Mouse (Mus musculus) neural tube, embryonic 12.5 days (tissue): ENCODE measurements at regions not wholly inside any gene's neighbourhood (a gene's known extent, or its start where the extent isn't known, plus 50 kb on each side); places are given as distances from the start of the nearest gene placed in this dataset.

Experiments used
- ATAC-seq: fragments of 200-750 bp; cut with Nextera tagmentation; 2 replicates; pipeline ENCODE4 v1.8.0; 2017; ENCODE audit warnings: low read depth, mild to moderate bottlenecking, moderate TSS enrichment, moderate library complexity; ENCODE audit not compliant: low FRiP score
- H3K27ac ChIP-seq: fragments of 300-500 bp; sonication (generic); 2 replicates; pipeline ENCODE4 v1.5.1; 2016
- H3K27me3 ChIP-seq: fragments of 300-500 bp; sonication (generic); replicated peaks from 2 replicates; pipeline ENCODE4 v1.6.1; 2016; ENCODE audit warnings: mild to moderate bottlenecking
- H3K36me3 ChIP-seq: fragments of 300-500 bp; sonication (generic); 2 replicates; pipeline ENCODE4 v1.6.1; 2016; ENCODE audit warnings: mild to moderate bottlenecking
- H3K4me1 ChIP-seq: fragments of 300-500 bp; sonication (generic); 2 replicates; pipeline ENCODE4 v1.6.1; 2016
- H3K4me2 ChIP-seq: fragments of 300-500 bp; sonication (generic); replicated peaks from 2 replicates; pipeline ENCODE4 v1.6.1; 2016; ENCODE audit warnings: mild to moderate bottlenecking
- H3K4me3 ChIP-seq: fragments of 300-500 bp; sonication (generic); 2 replicates; pipeline ENCODE4 v1.5.1; 2016
- H3K9ac ChIP-seq: fragments of 300-500 bp; sonication (generic); 2 replicates; pipeline ENCODE4 v1.6.1; 2016; ENCODE audit warnings: mild to moderate bottlenecking
- H3K9me3 ChIP-seq: fragments of 300-500 bp; sonication (generic); 2 replicates; pipeline ENCODE4 v1.6.1; 2016; ENCODE audit warnings: mild to moderate bottlenecking
- WGBS: fragments of 180-500 bp; shearing (Covaris S2); methylation state at CpG from one replicate; pipeline ENCODE4 v1.1.7; 2016; 5-methylcytosine and 5-hydroxymethylcytosine counted together

DNA sequence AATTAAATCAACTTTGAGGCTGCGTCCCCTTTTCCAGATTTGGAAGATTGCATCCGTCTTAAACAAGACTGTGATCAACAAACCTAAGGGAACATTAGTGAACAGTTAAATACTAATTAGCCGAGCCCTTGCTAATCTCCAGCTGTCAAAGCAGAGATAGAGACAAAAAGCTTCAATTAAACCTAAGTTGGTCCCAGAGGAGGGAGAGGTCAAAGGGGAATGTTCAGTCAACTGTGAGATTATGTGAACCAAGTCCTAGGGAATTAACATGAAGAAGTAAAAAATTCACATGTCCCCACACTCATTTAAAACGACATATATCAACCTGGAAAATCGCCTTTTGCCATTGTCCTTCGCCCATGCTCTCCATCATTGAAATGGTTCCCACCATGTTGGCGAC is 59.7 kb upstream of the Tbx20 start:
- H3K4me3 ChIP-seq = no peak overlapping the region

DNA sequence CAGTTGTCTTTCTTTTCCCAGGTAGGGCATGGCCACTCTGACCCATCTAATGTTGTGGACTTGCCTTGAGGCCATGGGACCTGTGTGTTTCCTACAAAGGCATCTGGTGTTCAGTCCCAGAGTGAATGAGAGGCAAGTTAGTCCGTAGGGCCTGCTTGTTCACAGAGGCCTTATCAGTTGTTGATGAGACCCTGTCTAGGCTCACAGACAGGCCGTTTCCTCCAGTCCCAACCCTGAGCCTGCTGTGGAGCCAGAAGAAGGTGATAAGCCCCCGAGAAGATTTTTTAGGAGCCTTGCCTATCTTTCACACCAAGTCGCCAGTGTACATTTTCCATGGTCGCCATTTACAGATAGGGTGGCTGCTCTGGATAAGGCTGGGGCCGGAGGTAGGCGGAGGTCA is 74.1 kb upstream of the Tbx20 start:
- no peaks in the 10 kb centered on the region for H3K36me3 ChIP-seq
- no peak overlapping the region for H3K4me2 ChIP-seq
- H3K4me3 ChIP-seq = no peak overlapping the region
- no peaks in the 10 kb centered on the region for H3K27me3 ChIP-seq
- H3K9ac ChIP-seq = no peak overlapping the region
- H3K27ac ChIP-seq = no peak overlapping the region
- WGBS = 83% methylated on average over 7 of the region's 7 CpGs
- no peaks in the 10 kb centered on the region for H3K4me1 ChIP-seq
- no peak for ATAC-seq
- H3K9me3 ChIP-seq = no peaks in the 10 kb centered on the region

More for the DNA sequence above, 59.7 kb upstream of the Tbx20 start:
- Histone ChIP-seq H3K4me1 (no peaks in the 10 kb centered on the region), H3K27ac (no peak overlapping the region), H3K9ac (no peak overlapping the region), H3K27me3 (no peaks in the 10 kb centered on the region), H3K9me3 (no peaks in the 10 kb centered on the region), H3K4me2 (no peak overlapping the region), H3K36me3 (no peaks in the 10 kb centered on the region)
- WGBS = 54% methylated on average over 7 of the region's 7 CpGs
- ATAC-seq = no peak

DNA sequence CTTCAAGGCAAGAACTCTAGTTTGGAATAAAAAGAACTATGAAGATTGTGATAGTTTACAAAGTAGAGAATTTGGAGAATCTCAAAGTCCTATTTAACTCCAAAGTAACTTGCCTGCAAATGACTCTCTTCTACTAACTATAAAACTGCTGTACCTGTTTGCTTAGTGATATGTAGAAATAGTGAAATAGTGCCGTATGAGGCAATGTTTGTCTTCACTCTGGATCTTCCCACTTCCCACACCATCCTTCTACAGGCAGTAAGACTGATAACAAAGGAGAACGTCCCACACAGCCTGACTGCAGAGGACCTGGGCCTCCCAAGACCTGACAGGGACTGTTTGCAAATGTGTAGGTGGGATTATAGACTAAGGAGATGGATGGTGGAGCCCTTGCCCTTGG is 85.4 kb upstream of the Tbx20 start:
- H3K27me3 ChIP-seq = no peaks in the 10 kb centered on the region
- no peak for ATAC-seq
- H3K4me2 ChIP-seq = no peak overlapping the region
- H3K9ac ChIP-seq = no peak overlapping the region
- no peaks in the 10 kb centered on the region for H3K36me3 ChIP-seq
- H3K27ac ChIP-seq = no peak overlapping the region
- no peaks in the 10 kb centered on the region for H3K9me3 ChIP-seq
- 0 out of 2 replicates have a peak, but pooled peaks cover 3% of the 10 kb centered on the region for H3K4me1 ChIP-seq
- WGBS = 87% methylated on average over 2 of the region's 2 CpGs
- no peak overlapping the region for H3K4me3 ChIP-seq

DNA sequence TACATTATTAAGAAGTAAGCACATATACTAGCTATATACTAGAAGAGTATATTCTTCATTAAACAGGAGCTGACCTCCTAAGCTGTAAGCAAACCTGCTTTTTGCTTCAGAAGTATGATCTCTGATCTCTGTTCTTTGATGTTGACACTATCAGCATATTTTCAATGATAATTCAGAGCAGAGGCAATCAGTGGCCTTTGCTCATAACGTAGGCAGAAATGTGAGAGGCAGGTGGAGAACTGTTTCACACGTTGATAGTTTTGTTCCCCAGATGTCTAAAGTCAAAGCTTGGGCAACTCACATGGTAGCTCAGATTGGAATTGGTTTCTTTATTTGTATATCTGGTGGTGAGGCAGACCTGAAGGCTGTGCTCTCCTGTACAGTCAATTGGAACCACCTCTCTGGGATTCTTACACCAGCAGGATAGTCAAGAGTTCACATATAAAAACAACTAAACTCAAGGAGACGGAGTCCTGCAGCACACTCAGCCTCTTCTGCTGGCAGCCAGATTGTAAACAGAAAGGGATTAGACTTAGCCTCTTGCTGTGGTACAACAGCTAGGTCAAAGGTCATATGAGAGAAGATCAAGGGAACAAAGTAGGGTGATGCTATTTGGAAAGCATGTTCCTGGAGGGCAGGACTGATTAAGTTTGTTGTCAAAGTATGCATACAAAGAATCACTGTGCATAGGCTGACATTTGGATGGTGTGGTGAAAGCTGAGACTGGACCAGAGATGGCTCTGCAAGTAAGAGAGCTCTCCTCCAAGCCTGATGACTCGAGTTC is 92.5 kb upstream of the Tbx20 start:
- WGBS = 73% methylated on average over 4 of the region's 4 CpGs
- no peak for ATAC-seq
- no peak overlapping the region for H3K9ac ChIP-seq

DNA sequence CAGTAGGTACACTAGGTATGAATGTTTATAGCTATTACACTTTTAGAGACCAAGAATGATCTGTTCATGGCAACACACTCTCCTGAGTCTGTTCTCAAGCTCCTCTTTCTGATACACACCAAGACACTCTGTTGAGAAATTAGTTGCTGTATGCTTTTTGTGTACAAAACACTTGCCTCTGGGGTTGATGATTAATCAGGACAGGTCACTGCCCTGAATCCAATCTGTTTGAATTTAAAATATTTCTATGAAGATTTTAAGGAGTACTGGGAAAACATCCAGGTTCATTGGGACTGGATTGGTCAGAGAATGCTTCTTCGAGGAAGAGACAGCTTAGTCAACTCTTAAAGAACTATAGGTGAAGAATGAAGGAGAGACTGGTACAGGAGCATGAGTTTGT is 94.6 kb upstream of the Tbx20 start:
- Histone ChIP-seq H3K4me3 (no peak overlapping the region), H3K36me3 (no peaks in the 10 kb centered on the region), H3K9ac (no peak overlapping the region), H3K4me1 (no peaks in the 10 kb centered on the region), H3K27me3 (no peaks in the 10 kb centered on the region), H3K4me2 (no peak overlapping the region), H3K27ac (no peak overlapping the region), H3K9me3 (no peaks in the 10 kb centered on the region)
- ATAC-seq = no peak
- WGBS = 86% methylated on average over 1 of the region's 1 CpGs

More for the DNA sequence above, 92.5 kb upstream of the Tbx20 start:
- Histone ChIP-seq H3K4me1 (no peaks in the 10 kb centered on the region), H3K27ac (no peak overlapping the region), H3K36me3 (no peaks in the 10 kb centered on the region), H3K27me3 (no peaks in the 10 kb centered on the region), H3K4me3 (no peak overlapping the region), H3K4me2 (no peak overlapping the region), H3K9me3 (no peaks in the 10 kb centered on the region)

DNA sequence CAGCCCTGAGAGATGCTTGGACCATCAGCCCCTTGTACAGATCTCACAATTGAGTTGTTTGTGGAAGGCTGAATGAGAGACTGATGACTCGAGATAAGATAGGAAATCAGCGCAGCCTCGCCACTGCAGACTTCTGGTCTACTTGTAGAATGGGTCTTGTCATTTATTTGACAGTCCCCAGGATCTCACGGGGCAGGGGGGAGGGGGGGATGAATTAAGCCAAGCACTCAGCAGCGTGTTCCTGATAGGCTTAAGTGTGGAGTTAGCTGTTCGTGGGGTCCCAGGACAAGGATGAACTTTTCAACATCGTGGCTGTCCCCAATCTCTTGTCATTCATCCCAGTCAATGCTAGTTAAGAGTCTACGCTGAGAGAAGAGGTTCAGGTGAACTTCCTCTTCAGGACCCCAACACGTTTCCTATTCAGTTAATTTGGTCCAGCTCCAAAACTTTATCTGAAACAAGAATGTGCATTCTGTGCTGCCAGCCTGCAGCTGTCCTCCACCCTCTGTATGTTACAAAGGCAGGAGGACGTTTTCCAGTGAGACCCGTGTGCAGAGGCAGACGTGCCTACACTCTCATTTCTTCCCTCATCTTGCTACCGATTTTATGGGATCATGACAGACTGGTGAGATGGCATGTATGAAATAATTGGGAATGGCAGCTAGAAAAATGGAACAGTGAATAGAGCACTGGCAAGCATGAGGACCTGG is 100.5 kb upstream of the Tbx20 start:
- no peak overlapping the region for H3K4me2 ChIP-seq
- H3K27ac ChIP-seq = no peak overlapping the region
- H3K36me3 ChIP-seq = no peaks in the 10 kb centered on the region
- H3K4me1 ChIP-seq = 0 out of 2 replicates have a peak, but pooled peaks cover 3% of the 10 kb centered on the region
- H3K4me3 ChIP-seq = no peak overlapping the region
- WGBS = 90% methylated on average over 13 of the region's 13 CpGs
- ATAC-seq = no peak
- H3K27me3 ChIP-seq = no peaks in the 10 kb centered on the region
- H3K9ac ChIP-seq = no peak overlapping the region
- H3K9me3 ChIP-seq = no peaks in the 10 kb centered on the region

DNA sequence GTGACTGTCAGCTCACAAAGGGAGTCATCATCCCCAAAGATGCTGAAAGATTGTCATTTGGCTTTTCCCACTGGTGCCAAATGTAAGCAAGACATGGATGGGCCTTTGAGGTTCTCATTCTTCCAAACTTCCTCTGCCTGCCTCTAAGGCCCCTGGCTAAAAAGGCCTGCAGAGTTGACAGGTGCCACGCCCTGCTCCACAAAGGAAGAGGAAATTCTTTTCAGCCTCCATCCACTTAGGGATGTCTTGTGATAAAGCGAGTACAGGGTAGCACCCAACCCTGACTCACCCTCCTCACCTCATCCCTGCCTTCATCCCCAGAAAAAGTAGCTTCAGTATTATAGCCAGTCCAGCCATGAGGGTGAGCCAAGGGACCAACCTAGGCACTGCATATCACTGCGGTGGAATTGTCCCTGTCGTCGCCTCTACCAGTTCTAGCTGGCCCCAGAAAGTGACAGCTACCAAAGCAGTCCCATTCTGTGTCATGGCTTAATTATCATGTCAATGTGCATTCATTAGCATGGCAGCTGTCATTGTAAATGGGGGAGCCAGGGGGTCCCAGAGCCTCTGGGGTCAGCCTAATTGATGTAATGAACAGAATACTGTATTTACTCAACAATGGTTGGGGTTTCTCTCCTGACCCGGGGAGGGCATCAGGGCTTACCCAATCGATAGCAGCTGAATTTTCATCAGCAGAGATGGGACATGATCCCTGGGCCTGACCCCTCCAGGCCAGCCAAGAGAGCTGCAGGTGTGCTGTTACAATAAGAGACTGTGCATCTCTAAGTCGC is 104.5 kb upstream of the Tbx20 start:
- no peak overlapping the region for H3K4me2 ChIP-seq
- H3K4me3 ChIP-seq = no peak overlapping the region
- H3K9me3 ChIP-seq = no peaks in the 10 kb centered on the region
- H3K9ac ChIP-seq = no peak overlapping the region
- no peaks in the 10 kb centered on the region for H3K27me3 ChIP-seq
- H3K36me3 ChIP-seq = no peaks in the 10 kb centered on the region
- H3K27ac ChIP-seq = no peak overlapping the region
- ATAC-seq = peak; percentile 75; the same call in 1 of the 2 replicates
- WGBS = 27% methylated on average over 8 of the region's 8 CpGs
- 0 out of 2 replicates have a peak, but pooled peaks cover 3% of the 10 kb centered on the region for H3K4me1 ChIP-seq

DNA sequence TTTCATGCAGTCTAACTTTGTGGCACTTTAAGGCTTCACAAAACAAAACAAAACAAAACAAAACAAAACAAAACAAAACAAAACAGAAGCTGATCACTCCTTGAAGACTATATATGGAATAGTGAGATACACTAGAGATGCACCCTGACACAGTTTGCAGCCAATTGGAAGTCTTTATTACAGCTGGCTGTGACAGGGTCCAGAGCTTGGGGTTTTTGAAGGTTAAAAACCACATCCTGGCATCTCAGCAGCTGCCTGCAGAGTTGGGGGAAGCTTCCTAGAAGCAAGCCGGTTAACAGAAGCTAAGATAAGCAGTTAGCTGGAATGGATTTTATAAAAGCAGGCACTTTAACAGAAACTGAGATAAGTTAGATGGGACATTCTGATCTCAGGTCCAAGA is 105.6 kb upstream of the Tbx20 start:
- no peaks in the 10 kb centered on the region for H3K36me3 ChIP-seq
- WGBS = 85% methylated on average over 1 of the region's 1 CpGs
- no peaks in the 10 kb centered on the region for H3K27me3 ChIP-seq
- no peak for ATAC-seq
- H3K27ac ChIP-seq = no peak overlapping the region
- H3K4me2 ChIP-seq = no peak overlapping the region
- 0 out of 2 replicates have a peak, but pooled peaks cover 3% of the 10 kb centered on the region for H3K4me1 ChIP-seq
- no peaks in the 10 kb centered on the region for H3K9me3 ChIP-seq
- H3K4me3 ChIP-seq = no peak overlapping the region
- H3K9ac ChIP-seq = no peak overlapping the region

DNA sequence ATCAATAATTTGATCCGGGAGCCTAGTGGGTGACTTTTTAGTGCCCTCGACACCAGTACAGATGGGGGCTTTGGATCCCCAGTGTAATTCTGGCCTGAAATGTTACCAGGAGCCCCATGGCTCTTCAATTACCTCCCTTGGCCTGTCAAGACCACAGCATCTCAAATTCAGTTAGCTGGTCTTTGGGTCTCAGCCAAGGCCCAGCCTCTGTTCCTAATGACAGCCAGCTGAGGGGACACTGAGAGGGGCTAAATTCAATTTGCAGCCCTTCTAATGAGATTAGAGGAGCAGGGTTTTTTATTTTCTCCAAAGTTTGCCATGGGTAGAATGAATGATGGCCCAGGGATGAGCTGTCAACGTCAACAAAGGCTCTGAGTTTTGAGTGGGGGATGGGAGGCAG is 109.9 kb upstream of the Tbx20 start:
- no peak overlapping the region for H3K4me2 ChIP-seq
- H3K9ac ChIP-seq = no peak overlapping the region
- ATAC-seq = no peak
- H3K4me1 ChIP-seq = no peaks in the 10 kb centered on the region
- no peaks in the 10 kb centered on the region for H3K27me3 ChIP-seq
- no peak overlapping the region for H3K4me3 ChIP-seq
- no peak overlapping the region for H3K27ac ChIP-seq
- WGBS = 65% methylated on average over 3 of the region's 3 CpGs
- H3K36me3 ChIP-seq = no peaks in the 10 kb centered on the region
- no peaks in the 10 kb centered on the region for H3K9me3 ChIP-seq

DNA sequence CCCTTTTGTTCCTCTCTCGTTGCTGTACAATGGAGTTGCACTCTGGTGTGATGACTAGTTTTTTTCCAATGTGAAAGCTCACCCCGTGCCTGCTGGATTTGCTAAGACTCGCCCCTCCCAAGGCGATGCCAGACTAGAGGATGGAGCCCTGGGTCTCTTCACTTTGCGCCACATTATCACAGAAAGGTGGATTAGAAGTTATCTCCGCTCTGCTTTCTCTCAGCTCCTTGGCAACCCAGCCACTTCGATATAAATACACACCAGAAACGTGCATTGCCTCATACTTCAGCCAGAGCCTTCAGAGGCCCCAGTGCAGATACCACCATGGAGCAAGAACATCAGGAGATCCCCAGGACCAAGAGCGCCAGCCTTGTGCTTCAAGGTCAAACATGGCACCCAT is 114.2 kb upstream of the Tbx20 start:
- WGBS = 86% methylated on average over 9 of the region's 9 CpGs
- no peaks in the 10 kb centered on the region for H3K9me3 ChIP-seq
- H3K27me3 ChIP-seq = no peaks in the 10 kb centered on the region
- no peaks in the 10 kb centered on the region for H3K4me1 ChIP-seq
- no peak overlapping the region for H3K4me2 ChIP-seq
- no peak for ATAC-seq
- H3K9ac ChIP-seq = no peak overlapping the region
- no peak overlapping the region for H3K4me3 ChIP-seq
- H3K27ac ChIP-seq = no peak overlapping the region
- H3K36me3 ChIP-seq = no peaks in the 10 kb centered on the region

DNA sequence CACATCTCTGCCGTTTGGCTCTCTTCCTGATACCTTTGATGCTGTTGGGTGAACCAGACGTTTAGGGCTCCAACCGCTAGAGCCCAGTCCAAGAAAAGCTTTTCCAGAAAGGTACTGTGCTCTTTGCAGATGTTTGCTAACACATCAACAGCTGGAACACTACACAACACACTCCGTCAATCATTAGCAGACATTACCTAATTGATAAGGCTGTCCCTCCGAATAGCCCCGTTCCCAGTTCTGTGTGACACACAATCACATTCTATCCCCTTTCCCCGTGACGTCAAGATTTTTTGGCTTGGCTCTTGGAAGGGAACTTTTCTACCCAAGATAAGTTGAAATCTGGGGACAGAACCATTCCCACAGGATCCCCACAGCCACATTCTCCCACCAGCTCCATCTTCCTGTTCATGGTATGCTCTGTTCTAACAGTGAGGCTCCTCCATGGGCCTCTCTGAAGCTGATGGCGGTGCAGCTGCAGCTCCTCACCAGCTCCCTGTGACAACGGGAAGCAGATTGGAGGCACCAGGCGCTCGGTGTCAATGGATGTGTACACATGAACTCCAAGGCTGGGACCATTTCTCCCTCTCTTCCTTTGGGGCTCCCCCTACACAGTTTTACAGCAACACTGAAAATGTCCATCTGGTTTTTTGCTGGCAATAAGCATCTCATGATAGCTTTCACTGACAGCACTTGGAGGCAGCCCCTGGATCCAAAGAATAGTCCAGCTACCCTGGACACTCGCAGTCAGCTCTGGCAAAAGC is 122.6 kb upstream of the Tbx20 start:
- H3K4me3 ChIP-seq = no peak overlapping the region
- no peaks in the 10 kb centered on the region for H3K9me3 ChIP-seq
- H3K27ac ChIP-seq = no peak overlapping the region
- H3K4me1 ChIP-seq = no peaks in the 10 kb centered on the region
- no peak overlapping the region for H3K9ac ChIP-seq
- no peaks in the 10 kb centered on the region for H3K36me3 ChIP-seq
- no peaks in the 10 kb centered on the region for H3K27me3 ChIP-seq
- no peak for ATAC-seq
- 85% methylated on average over 13 of the region's 13 CpGs for WGBS
- no peak overlapping the region for H3K4me2 ChIP-seq
